Mouse (Mus musculus) 3T3-L1 (cell line): Measurements from ENCODE around the gene Gm42878.
"Not testable (repeated sequence)": the region's sequence is repeated elsewhere in the genome, so short reads cannot be mapped to it uniquely, and the experiment has no call there.

Experiments
- DNase-seq: peaks from one replicate; pipeline ENCODE4 v3.0.0-alpha.2; 2015; ENCODE audit warnings: low read depth, low spot score

Gm42878 gene

DNA sequence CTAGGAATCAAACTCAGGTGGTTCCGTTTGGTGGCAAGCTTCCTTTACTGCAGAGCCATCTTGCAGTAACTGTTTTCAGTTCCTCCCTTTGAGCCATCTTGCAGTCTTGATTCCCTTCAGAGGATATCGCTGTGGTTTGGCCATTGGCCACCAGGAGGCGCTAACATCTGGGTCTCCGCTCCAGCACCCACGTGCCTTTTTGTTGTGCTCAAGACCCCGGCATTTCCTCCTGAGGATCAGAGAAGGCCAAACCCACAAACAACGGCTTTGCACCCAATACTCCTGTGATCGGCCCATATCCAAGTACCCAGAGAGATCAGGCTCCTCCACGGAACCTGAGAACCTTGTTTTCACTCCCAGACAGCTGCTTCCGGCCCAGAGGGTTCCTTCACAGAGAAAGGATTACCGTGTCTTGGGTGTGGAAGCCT, 19.2 kb upstream of the Gm42878 start:
- peak; percentile 89 for DNase-seq

DNA sequence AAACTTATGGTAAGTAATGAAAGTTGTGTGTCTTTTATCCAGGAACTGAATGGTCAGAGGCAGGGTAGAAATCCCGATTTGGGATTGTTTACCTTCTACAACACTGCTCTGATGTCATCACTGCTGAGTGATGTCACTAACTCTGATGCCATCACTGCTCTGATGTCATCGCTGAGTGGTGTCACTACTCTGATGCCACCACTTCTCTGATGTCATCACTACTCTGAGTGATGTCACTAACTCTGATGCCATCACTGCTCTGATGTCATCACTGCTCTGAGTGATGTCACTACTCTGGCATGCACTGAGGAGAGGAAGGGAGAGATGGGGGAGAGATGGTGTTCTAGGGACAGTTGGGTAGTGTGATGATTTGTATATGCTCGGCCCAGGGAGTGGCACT, 17.2 kb upstream of the Gm42878 start:
- peak; percentile 11 for DNase-seq

DNA sequence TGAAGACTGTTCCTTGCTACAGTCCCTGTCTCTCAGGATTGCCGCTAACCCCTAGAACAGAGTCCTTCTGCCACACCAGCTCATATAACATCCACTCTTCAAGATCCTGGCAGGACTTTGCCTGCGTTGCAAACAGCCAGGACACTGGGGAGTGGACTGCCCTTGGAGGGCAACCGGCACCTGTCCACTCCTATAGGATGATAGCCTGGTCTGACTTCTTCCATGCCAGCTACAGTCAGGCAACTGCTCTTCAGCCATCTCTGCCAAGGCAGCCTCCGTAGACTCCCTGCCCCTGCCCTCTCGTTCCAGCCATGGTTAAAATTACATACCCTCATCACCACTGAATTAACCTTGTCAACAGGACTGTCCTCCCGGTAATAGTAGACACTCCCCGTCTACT, 3.9 kb upstream of the Gm42878 start:
- no peak for DNase-seq

DNA sequence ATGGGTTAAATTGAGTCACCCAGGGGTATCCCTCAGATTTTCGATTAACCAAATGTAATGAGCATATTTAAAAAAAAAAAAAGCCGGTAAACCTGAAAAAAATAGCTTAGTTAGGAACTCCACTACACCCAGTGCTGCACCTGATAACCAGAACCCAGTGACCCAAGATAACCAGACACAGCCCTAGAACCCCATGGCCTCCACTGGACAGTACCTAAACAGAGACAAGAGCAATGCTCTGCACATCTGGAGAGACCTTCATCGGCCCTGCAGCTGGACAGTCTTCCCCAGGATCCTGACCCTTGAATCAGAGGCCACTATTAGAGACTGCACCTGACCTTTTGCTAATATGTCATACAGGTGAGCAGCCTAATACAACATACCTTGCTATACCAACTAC, 1.8 kb upstream of the Gm42878 start:
- DNase-seq, result no peak

DNA sequence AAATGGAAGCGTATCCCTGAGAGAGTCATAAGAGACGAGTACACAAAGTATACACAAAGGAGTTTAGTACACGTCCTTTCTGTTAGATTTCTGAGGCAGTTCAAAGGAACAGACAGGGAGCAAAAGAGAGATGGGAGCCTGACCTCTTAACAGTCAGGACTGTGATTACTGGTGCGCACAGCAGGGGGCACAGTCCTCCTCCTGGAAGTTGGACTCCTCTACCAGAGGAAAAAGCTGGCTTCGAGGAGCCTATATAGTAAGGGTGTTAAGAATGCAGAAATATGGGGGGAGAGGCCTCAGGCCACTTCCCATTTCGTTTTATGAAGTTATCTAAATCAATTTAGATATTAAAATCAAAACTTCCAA, 1.2 kb upstream of the Gm42878 start:
- peak; percentile 86 for DNase-seq

DNA sequence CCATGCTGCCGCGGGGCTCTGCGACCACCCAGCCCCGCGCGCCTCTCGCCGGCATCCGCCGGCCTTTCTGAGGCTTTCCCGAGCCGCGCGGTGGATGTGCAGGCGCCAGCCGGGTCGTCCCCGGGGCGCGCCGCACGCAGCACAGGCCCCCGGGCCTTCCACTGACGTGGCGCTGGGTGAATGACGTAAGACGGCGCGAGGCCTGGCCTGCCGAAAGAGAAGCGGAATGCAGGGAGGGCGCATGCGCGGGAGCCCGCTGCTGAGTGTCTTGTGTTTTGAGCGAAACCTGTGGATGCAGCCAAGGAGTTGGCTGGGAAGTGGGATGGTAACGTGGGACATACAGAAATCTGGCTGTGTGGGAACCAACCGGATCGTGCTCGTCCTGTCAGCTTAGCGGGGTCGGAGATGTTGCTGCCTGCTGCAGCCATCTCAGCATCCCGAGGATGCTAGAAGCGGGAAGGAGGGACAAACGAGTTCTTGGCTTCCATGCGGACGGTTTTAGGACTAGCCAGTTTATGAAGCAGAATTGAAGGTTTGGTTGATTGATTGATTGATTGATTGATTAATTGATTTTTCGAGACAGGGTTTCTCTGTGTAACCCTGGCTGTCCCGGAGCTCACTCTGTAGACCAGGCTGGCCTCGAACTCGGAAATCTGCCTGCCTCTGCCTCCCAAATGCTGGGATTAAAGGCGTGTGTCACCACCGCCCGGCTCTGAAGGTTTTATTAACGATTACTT, 679 bp upstream of the Gm42878 start, which contains the start of gene Mapkapk5:
Gene Mapkapk5, minus strand, starts transcription at position 113 of the 737 bp plus-strand sequence.
- peak; percentile 98 for DNase-seq

DNA sequence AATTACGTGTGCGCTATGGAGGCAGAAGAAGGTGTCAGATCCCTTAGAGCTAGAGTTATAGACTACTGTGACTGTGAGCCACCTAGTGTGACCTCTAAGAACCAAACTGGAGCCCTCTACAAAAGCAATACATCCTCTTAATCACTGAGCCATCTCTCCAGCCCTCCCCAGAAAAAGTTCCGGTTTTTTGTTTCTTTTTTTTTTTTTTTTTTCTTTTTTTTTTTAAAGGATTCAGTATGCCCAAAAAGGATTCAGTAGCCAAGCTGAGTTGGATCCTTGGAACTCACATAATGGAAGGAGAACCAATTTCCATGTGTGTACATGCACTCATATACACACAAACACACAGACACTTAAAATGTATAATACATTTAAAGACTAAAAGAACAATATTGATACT, 1.9 kb downstream of the Gm42878 start:
- DNase-seq, result no peak

DNA sequence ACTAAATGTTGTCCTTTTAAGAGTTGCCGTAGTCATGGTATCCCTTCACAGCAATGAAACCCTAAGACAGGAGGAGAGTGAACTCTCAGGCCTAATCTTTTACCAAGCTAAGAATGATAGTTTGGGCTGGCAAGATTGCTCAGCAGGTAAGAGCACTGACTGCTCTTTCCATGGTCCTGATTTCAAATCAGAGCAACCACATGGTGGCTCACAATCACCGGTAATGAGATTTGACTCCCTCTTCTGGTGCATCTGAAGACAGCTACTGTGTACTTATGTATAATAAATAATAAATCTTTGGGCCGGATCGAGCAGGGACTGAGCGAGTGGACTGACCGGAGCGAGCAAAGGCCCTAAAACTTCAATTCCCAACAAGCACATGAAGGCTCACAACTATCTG, 4.0 kb downstream of the Gm42878 start:
- peak; percentile 57 for DNase-seq

DNA sequence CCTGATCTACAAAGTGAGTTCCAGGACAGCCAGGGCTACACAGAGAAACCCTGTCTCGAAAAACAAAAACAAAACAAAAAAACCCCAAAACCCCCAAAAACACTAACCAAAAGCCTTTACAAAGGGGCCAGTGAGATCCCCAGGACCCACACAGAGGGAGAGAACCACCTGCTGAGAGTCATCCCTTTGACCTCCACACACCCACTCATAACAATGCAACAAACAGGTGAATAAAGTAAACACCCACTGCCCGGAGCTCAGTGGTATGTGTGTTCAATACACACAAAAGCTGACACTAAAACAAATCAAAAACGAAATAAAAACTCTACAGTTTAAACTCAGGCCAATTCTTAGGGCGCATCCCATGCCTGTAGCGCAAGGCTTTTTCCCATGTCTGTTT, 5.2 kb downstream of the Gm42878 start:
- DNase-seq, result no peak

DNA sequence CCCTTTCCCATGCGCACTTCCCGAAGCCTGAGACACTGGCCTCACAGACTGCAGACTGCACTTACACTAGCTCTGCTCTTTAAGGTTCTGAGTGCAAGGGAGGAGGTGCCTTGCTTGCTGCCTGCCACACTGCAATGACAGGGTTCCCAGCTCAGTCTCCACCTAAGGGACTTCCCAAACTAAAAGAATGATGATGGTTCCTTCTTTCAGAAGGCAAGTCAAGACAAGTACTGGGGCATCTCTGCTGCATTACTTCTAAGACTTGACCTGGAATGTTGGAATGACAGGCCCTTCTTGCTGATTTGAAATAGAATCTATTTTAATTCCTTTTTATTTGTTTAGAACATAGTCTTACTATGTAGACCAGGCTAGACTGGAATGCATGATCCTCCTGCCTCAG, 7.7 kb downstream of the Gm42878 start:
- no peak for DNase-seq

DNA sequence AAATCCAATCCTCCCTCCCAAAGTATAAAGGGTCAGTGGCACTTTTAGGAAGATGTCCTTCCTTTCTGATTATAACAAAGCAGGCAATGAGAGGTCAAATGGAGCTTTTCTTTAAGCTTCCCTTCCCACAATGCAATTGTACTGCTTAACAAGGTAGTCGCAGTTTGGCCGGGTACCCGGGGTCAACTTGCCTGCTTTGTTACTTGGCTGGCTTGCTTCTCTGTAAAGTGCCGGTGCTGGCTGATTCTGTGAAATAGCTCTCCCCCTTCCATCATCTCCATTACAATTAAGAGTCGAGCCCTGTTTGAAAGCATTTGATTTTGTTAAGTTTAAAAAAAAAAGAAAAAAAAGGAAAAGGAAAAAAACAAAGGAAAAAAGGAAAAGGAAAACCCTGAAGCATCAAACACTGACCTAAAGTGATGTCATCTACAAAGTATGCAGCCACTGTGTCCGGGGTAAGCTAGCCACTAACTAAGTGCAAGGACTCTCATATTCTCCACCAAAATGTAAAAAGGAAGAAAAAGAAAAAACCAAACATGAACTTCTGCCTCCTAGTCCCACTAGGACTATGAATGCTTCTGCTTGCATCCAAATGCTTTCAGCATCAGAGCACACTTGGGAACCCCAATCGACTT, 8.2 kb downstream of the Gm42878 start:
- DNase-seq, result peak; percentile 62

DNA sequence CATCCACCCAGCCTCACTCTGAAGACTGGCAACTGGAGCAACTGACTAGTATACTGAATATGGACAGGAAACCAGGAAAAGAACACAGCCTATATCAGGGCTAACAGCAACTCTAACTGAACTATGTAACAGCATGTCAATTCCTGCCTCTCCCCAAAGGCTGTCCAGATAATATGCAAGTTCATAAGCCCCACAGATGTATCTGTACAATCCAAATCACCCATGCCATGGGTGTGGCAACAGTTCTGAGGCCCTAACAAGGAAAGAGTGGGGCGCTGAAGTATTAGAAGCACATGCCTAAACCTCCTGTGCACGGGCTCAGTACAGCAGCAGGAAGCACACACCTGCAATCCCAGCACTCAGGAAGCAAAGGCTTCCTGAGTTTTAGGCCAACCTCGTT, 10.2 kb downstream of the Gm42878 start:
- DNase-seq, result no peak

DNA sequence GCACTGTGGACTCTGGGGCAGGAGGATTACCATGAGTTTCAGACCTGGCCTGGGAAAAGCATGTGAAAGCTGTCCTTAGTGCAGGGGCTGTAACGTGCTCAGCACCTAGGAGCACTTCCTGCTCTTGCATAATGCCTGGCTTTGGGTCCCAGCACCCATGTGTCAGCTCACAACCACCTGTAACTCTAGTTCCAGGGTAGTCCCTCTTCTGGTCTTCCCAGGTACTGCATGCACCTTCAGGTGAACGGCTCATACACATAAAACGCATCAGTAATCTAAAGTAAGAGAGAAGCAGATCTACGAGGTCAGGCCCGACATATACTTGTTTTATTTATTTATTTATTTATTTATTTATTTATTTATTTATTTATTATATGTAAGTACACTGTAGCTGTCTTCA, 10.8 kb downstream of the Gm42878 start:
- DNase-seq, result peak; percentile 49

DNA sequence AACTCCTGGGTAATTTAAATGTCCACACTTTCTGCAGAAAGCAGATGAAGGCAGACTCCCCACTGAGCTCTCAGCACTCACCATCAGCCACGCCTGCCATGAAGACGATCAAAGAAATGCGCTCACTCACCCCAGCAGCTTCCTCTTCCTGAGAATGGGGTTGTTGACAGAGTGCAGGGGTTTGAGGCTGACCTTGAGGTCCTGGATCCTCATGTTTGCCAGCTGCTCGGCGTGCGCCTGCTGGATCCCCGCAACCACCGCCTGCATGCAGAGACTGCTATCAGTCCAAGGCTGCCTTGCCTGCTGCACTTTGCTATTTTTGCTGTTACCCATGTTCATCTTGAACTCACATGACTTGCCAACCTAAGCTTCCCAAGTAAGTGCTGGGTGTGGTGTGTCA, 18.3 kb downstream of the Gm42878 start:
- DNase-seq, result no peak

DNA sequence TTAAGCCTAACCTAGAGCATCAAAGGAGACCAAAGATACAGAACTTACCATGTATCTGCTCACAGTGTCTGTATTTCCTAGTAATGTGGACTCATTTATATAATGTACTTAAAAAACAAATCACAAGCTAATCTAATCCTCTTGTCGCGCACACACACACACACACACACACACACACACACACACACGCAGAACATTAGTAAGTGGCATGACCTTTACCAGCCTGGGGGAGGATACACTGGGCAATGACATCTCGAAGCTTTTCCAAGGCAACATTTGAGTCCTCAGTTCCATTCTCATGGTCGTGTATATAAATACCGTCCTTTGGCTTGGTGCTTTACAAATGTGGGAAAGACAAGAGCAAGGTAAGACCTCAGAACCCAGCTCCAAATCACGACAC, 18.8 kb downstream of the Gm42878 start:
- no peak for DNase-seq

DNA sequence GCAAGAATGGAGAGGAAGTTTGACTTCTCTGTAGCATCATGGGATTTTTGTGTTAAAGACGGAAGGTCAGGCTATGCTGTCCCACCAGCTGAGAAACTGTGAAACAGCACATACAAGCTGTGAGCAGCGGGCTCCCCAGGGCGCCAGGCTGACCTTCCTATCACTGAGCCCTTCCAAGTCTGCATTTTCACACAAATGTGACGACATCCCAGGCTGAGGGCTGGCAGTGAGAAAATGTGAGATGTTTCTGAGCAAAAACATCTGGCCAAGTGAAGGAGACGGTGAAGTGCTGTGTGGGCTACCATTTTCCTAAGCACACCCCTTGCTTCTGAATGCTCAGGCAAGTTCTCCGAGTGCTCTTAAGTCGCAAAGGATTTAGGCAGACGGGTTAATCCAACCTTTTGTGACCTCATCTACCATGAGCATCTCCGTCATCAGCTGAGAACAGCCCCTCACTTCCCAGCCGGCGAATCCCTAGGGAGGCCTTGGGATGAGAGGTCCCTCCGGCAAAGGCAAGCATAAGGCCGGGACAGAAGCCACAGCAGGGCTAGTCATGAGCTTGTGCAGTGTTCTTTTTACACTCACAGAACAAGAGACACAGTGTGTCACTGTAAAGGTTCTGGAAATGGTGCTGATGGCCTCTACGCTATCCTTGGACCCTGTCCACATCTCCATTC, 19.4 kb downstream of the Gm42878 start:
- no peak for DNase-seq

DNA sequence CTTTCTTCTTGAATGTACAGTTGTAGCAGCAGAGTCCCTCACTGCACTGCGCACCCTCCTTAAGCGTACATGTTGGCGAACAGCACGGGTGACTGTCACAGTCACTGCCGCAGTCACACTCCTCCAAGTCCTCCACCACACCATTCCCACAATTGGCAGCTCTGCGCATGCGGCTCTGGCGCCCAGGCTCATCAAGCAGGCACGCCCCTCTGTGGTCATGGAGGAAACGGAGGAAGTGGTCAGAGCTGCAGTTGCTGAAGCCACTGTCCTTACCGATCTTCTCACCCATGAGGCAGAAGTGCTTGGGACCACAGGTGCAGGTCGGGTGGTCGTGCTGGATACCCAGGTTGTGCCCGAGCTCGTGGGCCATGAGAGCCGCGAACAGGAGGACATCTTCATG, 25.5 kb downstream of the Gm42878 start:
- DNase-seq, result not testable (repeated sequence)

DNA sequence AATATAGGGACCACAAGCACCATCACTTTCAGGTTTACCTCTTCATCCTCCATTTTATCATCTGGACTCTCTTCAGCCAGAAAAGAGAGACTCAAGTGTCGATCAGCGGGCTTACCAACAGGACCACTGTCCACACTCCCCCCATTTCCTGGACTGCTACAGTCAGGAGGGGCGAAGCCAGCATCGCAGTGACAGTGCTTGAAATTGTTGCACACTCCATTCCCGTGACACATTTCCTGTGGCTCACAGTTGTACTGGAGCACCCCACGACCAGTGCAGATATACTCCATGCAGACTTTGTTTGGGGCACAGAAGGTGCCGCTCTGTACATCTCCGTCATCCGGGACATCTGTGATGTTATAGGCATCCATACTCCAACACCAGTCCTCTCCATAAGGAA, 26.3 kb downstream of the Gm42878 start:
- no peak for DNase-seq

DNA sequence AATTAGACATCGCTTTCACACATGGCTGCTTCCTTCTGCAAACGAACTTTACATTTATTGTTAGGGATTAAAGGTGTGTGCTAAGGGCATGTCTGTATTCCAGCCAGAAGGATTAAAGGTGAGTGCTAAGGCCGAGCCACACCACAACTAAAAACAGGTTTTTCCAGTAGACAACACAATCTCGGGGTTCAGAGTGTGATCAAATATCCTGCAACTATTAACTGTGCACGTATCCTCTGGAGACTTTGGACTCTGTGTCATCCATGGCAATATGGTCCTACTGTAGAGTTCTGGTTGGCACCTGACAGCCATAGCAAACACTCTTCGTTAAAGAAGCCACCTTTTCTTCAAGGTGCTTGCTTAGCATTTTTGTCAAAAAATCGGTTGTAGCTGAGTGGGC, 35.3 kb downstream of the Gm42878 start:
- DNase-seq, result no peak

DNA sequence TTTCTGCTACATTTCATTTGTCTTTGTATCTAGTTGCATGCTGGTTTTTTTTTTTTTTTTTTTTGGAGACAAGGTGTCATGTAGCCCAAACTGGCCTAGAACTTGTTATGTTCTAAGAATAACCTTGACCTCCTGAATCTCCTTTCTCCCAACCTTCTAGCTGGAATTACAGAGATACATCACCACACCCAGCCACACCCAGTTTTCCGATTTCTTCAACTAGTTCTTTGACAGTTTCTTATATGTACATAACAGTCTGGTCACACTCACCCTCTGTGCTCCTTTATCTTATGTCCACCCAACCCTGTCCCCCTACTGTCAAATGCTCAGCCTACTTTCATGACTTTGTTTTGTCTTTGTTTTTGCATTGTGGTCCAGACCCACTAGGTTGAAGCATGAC, 38.4 kb downstream of the Gm42878 start:
- no peak for DNase-seq

DNA sequence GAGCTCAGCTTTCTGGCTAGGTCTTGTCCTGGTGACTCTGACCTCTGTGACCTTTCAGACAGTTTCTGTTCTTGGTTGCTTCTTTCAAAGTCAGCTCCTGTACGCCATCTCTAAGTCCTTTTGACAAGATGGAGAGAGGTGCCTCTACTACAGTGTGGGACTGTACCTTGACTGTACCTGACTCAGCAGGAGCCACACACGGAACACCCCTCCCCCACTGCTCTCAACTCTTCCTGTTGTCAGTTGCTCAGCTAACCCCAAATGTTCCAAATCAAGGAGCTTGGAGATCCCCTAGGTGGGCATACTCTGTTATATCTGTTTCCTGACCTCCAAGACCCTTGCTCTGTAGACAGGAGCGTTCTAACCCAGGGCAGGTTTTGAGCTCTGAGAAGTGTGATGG, 42.1 kb downstream of the Gm42878 start, which contains the start of gene Adam1b:
Gene Adam1b, minus strand, starts transcription at position 205 of the 400 bp plus-strand sequence.
- no peak for DNase-seq

DNA sequence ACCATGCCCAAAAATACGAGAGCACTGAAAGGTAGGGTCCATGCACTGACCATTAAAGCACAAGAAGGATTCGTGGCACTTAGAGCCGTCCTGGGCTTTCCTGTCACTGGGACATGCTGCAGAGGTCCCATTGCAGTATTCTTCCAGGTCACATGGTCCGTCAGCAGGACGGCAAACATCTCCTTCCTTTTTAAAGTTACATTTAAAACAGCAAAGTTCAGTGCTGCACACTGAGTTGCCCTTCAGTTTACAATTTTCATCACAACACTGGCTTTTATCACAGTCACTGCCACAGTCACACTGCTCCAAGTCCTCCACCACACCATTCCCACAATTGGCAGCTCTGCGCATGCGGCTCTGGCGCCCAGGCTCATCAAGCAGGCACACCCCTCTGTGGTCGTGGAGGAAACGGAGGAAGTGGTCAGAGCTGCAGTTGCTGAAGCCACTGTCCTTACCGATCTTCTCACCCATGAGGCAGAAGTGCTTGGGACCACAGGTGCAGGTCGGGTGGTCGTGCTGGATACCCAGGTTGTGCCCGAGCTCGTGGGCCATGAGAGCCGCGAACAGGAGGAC, 43.8 kb downstream of the Gm42878 start:
- DNase-seq, result not testable (repeated sequence)
